Mouse (Mus musculus): ENCODE results near the gene Gm49321. TPM values are rescaled to one million over a fixed set of nuclear protein-coding genes. Genes with fewer than 3 reads are reported as not detected.

Gene Gm49321
- total and polyA plus RNA-seq, 2 experiments from 2014 or later = 5.2 TPM; not detected in 1

DNA sequence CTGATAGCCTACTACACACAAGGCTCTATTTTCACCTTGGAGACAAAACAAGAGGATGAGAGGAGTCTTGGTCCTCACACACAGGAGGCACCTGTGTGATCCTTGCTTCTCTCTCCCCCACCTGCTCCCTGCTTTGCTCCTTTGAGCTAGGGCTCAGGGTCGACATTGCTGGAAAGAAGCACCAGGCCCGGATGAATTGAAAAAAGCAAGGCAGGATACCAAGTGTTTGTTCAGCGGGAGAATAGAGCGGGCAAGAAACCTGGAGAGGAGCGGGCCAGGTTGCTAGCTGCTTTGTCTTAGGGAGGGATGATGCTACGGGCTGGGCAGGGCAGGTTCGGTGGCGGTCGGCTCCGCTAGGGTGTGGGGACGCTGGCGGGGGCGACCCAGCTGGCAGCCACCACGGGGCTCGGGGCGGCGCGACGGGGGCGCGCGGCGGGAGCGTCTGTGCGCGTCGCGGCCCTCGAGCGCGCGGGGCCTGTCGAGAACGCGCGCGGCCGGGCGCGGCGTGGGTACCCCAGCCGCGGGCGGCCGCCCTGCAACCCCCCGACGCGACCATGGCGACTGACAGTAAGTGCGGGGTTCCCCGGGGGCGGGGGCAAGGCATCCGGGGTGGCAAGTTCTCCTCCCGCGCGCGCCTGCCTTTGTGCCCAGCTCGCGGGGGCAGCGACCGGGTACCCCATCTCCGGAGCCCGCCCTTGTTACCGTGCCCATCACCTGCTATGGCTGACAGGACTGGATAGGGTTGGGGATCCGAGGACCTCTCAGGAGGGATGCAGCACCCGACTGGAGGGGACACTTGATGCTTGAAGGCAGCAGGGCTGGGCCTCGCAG, 60.1 kb downstream of the Gm49321 start, which contains the start of gene Syt16:
Gene Syt16 (plus strand): TSS at position 365 of the 831 bp plus-strand sequence.
- Histone ChIP-seq H3K36me3 (replicated peaks; ENCODE audit: control insufficient read depth, insufficient read depth, low read length) (no peaks in the 10 kb centered on the region), H3K4me2 (ENCODE audit: low read depth, low read length) (peak within 1 kb of the TSS; percentile 87), H3K27ac (ENCODE audit: low read depth) (no peak within 1 kb of the TSS), H3K27me3 (ENCODE audit: control insufficient read depth, insufficient read depth, low read length) (peaks cover 39% of the 10 kb centered on the region), H3K9me3 (replicated peaks; ENCODE audit: control insufficient read depth, low read length) (no peaks in the 10 kb centered on the region), H3K9ac (replicated peaks; ENCODE audit: low read depth, low read length) (no peak within 1 kb of the TSS; the same call in 1 of the 2 replicates), H3K4me1 (ENCODE audit: control insufficient read depth, insufficient read depth) (peaks cover 3% of the 10 kb centered on the region; the same call in 1 of the 2 replicates), H3K4me3 (ENCODE audit: low read depth, low read length) (peak within 1 kb of the TSS; percentile 53)
- WGBS = 2% methylated on average over 49 of the region's 67 CpGs
- no peak for DNase-seq (ENCODE audit: low spot score)
- ATAC-seq (ENCODE audit: insufficient read depth, low read depth) = no peak
- no peak for TF ChIP-seq CTCF (IDR thresholded peaks at IDR 0.05; ENCODE audit: low read depth)
- TF ChIP-seq EP300 (IDR thresholded peaks at IDR 0.05; ENCODE audit: low read depth) = no peak

DNA sequence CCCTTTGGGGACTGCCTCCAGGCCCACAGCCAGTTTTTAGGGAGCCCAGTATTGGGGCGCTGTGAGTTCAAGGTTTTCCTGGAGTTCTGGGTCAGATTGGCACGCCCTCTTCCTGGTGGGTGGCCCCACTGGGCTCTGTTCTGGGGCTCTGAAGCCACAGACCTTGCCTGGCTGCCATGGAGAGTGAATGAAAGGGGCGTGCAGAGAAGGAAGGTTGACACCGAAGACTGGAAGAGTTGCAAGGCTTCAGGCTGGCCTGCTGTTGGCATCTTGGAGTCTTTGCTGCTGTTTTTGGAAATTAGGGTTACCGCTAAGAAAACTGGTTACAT, 60.6 kb downstream of the Gm49321 start:
- TF ChIP-seq CTCF (IDR thresholded peaks at IDR 0.05; ENCODE audit: low read depth) = no peak
- TF ChIP-seq EP300 (IDR thresholded peaks at IDR 0.05; ENCODE audit: low read depth) = no peak
- H3K9ac ChIP-seq (replicated peaks; ENCODE audit: low read depth, low read length) = no peak overlapping the region

DNA sequence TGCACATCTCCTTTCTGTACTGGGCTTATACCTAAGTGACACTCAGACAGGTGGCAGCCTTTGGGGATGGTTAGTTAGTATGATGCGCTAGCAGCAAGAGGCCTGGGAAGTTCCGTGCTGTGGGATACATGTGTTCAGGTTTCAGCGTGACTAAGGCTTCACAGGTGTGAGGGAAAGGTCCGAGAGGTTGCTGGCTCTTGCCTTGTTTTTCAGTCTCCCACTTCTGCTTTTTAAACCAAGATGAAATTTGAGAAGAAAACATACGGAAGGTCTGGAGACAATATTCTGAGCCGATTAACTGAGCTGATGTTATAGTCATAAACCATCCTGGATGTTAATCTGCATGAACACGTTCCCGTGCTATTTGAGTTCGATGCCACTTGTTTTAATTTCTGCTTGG, 65.0 kb downstream of the Gm49321 start:
- TF ChIP-seq EP300 (IDR thresholded peaks at IDR 0.05; ENCODE audit: low read depth) = no peak
- H3K4me2 ChIP-seq (ENCODE audit: low read depth, low read length) = no peak overlapping the region
- H3K36me3 ChIP-seq (replicated peaks; ENCODE audit: control insufficient read depth, insufficient read depth, low read length) = no peaks in the 10 kb centered on the region
- H3K9ac ChIP-seq (replicated peaks; ENCODE audit: low read depth, low read length) = no peak overlapping the region
- peaks cover 21% of the 10 kb centered on the region for H3K27me3 ChIP-seq (ENCODE audit: control insufficient read depth, insufficient read depth, low read length)
- WGBS = 80% methylated on average over 9 of the region's 9 CpGs
- ATAC-seq (ENCODE audit: insufficient read depth, low read depth) (no peak), DNase-seq (ENCODE audit: low spot score) (no peak)
- peaks cover 3% of the 10 kb centered on the region; the same call in 1 of the 2 replicates for H3K4me1 ChIP-seq (ENCODE audit: control insufficient read depth, insufficient read depth)
- no peak overlapping the region for H3K27ac ChIP-seq (ENCODE audit: low read depth)
- no peaks in the 10 kb centered on the region for H3K9me3 ChIP-seq (replicated peaks; ENCODE audit: control insufficient read depth, low read length)
- no peak overlapping the region for H3K4me3 ChIP-seq (ENCODE audit: low read depth, low read length)

More for the DNA sequence above, 60.6 kb downstream of the Gm49321 start:
- H3K9me3 ChIP-seq (replicated peaks; ENCODE audit: control insufficient read depth, low read length) = no peaks in the 10 kb centered on the region
- no peaks in the 10 kb centered on the region for H3K36me3 ChIP-seq (replicated peaks; ENCODE audit: control insufficient read depth, insufficient read depth, low read length)
- ATAC-seq (ENCODE audit: insufficient read depth, low read depth) (no peak), DNase-seq (ENCODE audit: low spot score) (no peak)
- H3K27ac ChIP-seq (ENCODE audit: low read depth) = no peak overlapping the region
- peaks cover 39% of the 10 kb centered on the region for H3K27me3 ChIP-seq (ENCODE audit: control insufficient read depth, insufficient read depth, low read length)
- peak overlapping the region; percentile 87 for H3K4me2 ChIP-seq (ENCODE audit: low read depth, low read length)
- WGBS = 49% methylated on average over 5 of the region's 5 CpGs
- peak overlapping the region; percentile 53 for H3K4me3 ChIP-seq (ENCODE audit: low read depth, low read length)
- H3K4me1 ChIP-seq (ENCODE audit: control insufficient read depth, insufficient read depth) = peaks cover 3% of the 10 kb centered on the region; the same call in 1 of the 2 replicates

DNA sequence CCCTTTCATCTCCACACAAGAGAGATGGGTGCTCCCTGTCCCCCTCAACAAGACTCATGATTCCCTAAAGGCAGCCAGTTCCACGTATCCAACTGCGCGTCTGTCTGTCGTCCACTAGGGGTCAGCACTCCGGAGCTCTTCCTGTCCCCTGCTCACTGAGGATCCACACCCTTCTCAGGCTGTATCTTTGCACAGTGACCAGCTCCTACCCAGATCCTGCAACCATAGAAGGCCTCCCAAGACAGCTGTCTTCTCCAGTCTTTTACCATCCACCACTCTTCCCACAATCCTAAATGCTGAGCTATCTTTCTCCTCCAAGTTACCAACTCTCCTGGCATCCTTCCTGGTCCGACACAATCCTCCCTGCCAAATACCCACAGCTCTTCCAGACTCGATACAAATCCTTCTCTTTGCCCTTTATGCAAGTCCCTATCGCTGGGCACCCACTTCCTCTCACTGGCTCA, 72.0 kb downstream of the Gm49321 start:
- DNase-seq (ENCODE audit: low spot score) (peak; percentile 63), ATAC-seq (ENCODE audit: insufficient read depth, low read depth) (peak; percentile 44; the same call in 1 of the 2 replicates)
- TF ChIP-seq CTCF (IDR thresholded peaks at IDR 0.05; ENCODE audit: low read depth) (peak; percentile 79), EP300 (IDR thresholded peaks at IDR 0.05; ENCODE audit: low read depth) (no peak)
- Histone ChIP-seq H3K36me3 (replicated peaks; ENCODE audit: control insufficient read depth, insufficient read depth, low read length) (no peaks in the 10 kb centered on the region), H3K4me3 (ENCODE audit: low read depth, low read length) (no peak overlapping the region), H3K27me3 (ENCODE audit: control insufficient read depth, insufficient read depth, low read length) (no peaks in the 10 kb centered on the region), H3K27ac (ENCODE audit: low read depth) (no peak overlapping the region), H3K4me2 (ENCODE audit: low read depth, low read length) (no peak overlapping the region), H3K9ac (replicated peaks; ENCODE audit: low read depth, low read length) (no peak overlapping the region), H3K9me3 (replicated peaks; ENCODE audit: control insufficient read depth, low read length) (no peaks in the 10 kb centered on the region), H3K4me1 (ENCODE audit: control insufficient read depth, insufficient read depth) (no peaks in the 10 kb centered on the region)
- WGBS = 20% methylated on average over 8 of the region's 8 CpGs

DNA sequence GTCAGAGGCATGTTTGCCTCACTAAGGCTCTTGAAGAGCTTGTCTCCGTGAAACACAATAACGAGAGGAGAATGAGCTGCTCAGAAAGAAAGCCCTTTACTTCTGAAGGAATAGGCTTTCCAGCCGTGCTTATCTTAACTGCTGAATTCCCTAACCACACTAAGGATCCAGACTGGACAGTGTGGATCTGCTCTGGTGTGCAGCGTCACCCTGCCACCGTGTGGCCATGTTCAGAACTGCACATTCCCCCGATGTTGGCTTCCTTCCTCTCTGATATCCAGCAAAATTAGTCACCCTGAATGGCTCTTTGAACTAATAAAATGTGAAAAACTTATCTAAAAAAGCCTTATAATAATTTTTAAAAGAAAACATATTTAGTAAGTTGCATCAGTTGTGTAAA, 76.3 kb downstream of the Gm49321 start:
- WGBS = under 1% methylated on average over 6 of the region's 6 CpGs

More for the DNA sequence above, 76.3 kb downstream of the Gm49321 start:
- peak; percentile 73 for DNase-seq (ENCODE audit: low spot score)
- peak overlapping the region; percentile 24; the same call in 1 of the 2 replicates for H3K4me3 ChIP-seq (ENCODE audit: low read depth, low read length)
- no peaks in the 10 kb centered on the region for H3K4me1 ChIP-seq (ENCODE audit: control insufficient read depth, insufficient read depth)
- H3K27ac ChIP-seq (ENCODE audit: low read depth) = no peak overlapping the region
- TF ChIP-seq CTCF (IDR thresholded peaks at IDR 0.05; ENCODE audit: low read depth) (peak; percentile 99), EP300 (IDR thresholded peaks at IDR 0.05; ENCODE audit: low read depth) (no peak)
- H3K36me3 ChIP-seq (replicated peaks; ENCODE audit: control insufficient read depth, insufficient read depth, low read length) = no peaks in the 10 kb centered on the region
- no peaks in the 10 kb centered on the region for H3K27me3 ChIP-seq (ENCODE audit: control insufficient read depth, insufficient read depth, low read length)
- ATAC-seq (ENCODE audit: insufficient read depth, low read depth) = peak; percentile 67
- H3K9me3 ChIP-seq (replicated peaks; ENCODE audit: control insufficient read depth, low read length) = no peaks in the 10 kb centered on the region
- no peak overlapping the region for H3K9ac ChIP-seq (replicated peaks; ENCODE audit: low read depth, low read length)
- H3K4me2 ChIP-seq (ENCODE audit: low read depth, low read length) = peak overlapping the region; percentile 63
